Mouse (Mus musculus) right cerebral cortex, postnatal 10 days (tissue): ENCODE measurements around the gene Dlg2.

Experiments
- DNase-seq, 2 experiments: peaks; one replicate each; pipeline ENCODE4 v3.0.0; 2021; ENCODE audit warnings: low spot score in 2 of 2

Gene Dlg2

GRCm38 (mm10) chr7:91724397-91724796, 1247.9 kb downstream of the Dlg2 start:
- DNase-seq = no peak

GRCm38 (mm10) chr7:91740748-91741147, 1264.3 kb downstream of the Dlg2 start:
- DNase-seq = no peak

DNA sequence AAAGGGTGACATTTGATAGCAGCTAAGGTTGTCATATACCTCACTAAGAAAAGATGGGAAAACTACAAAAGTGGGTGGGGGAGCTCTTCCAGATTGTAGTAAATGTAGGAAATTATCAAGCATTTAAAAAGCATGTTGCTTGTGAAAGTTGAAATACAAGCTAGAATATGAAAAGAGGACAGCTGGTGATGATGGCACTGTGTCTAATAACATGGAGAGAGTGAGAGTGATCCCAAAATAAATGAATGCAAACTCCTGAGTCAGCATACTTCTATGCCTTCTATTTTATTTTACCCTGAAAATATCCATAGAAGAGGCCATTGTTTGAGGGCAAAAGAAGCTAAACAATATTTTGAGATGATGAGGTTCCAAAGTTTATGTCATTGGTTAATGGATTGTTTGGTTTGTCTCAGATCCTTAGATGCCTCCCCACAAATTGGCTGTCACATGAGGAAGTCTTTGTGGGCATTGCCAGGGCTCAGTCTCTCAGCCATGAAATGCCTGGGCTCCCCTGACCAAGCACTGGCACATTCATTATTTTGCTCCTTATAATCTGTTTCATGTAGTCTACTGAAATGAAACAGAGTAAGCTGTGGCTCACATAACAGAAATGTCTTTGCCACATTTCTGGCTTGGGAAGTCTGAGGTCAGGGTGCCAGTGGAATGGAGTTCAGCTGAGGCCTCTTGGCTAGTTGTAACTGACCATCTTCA, 1276.8 kb downstream of the Dlg2 start:
- no peak for DNase-seq

- no peak for DNase-seq
These were observed 1291.2 kb downstream of the Dlg2 start for GRCm38 (mm10) chr7:91767648-91768047.

- no peak for DNase-seq
These were observed 1302.2 kb downstream of the Dlg2 start for GRCm38 (mm10) chr7:91778673-91779072.

- no peak for DNase-seq
These were observed 1308.1 kb downstream of the Dlg2 start for GRCm38 (mm10) chr7:91784617-91785016.

GRCm38 (mm10) chr7:91785445-91785844, 1309.0 kb downstream of the Dlg2 start:
- DNase-seq = no peak

GRCm38 (mm10) chr7:91785871-91786270, 1309.4 kb downstream of the Dlg2 start:
- DNase-seq = no peak

DNA sequence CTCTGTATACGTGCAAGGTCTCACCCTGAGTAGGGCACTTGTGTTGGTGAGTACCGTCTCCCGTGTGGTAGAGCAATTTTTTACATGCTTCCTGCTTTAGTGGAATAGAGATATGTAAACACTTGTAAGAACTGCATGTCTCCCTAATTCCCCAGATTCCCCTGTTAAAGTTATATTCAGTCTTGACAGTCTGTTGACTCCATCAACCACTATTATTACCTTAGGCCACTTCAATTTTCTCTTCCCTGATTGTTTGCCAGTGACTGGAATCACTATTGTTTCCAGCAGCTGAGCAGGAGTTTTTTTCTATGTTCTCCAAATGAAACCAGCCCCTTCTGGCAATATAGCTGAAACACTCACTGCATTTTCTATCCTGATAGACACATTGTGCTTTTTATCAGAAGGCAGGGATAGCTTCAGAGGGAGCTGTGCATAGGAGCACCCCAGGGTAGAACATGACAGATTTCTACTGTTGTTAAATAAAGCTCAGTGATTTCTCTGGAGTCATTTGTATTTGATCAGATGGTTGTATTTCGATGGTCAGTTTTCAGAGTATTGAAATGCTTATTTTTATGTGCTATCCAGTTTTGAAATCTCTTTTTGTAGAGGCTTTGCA, 1314.6 kb downstream of the Dlg2 start:
- DNase-seq = no peak

DNA sequence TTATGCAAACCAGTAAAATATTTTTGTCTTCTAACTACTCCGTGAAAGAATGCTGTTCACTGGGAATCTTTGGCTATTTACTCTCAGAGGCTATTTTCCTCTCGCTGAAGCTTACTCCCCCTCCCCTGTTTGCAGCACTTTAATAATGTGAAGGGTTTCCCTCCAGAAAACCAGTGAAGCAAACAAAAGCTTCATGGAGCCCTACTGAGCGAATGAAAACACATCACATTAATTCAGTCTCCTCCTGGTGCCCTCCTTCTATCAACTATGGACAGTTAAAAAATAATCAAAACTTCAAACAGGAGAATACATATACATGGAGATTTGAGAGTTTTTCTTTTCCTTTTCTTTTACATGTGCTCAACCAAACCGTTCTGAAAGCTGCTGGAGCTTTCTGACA, 1330.2 kb downstream of the Dlg2 start:
- DNase-seq = no peak

- no peak for DNase-seq
These were observed 1334.3 kb downstream of the Dlg2 start for GRCm38 (mm10) chr7:91810774-91811173.

GRCm38 (mm10) chr7:91818004-91818403, 1341.5 kb downstream of the Dlg2 start:
- DNase-seq = no peak

- DNase-seq = no peak
These were observed 1355.7 kb downstream of the Dlg2 start for GRCm38 (mm10) chr7:91832207-91832606.

- DNase-seq = no peak
These were observed 1369.3 kb downstream of the Dlg2 start for GRCm38 (mm10) chr7:91845723-91846122.

DNA sequence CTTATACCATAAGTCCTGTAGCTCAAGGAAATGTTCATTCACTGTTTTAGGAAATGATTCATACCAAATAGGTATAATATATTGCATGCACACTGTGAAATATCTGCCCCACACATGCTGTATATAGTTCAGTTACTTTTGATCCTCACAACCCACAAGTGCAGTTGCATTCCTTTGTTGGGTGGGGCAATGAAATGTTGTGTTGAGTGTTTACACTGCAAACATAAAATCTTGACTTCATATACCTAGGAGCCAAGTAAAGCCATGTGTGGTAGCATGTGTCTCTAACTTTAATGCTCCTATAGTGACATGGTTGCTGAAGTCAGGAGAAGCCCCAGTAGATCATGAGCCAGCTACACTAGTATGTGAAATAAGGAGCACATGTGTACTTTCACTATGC, 1372.9 kb downstream of the Dlg2 start:
- DNase-seq = no peak

- DNase-seq = no peak
These were observed 1377.2 kb downstream of the Dlg2 start for GRCm38 (mm10) chr7:91853653-91854052.

- DNase-seq = no peak
These were observed 1380.5 kb downstream of the Dlg2 start for GRCm38 (mm10) chr7:91856931-91857330.

DNA sequence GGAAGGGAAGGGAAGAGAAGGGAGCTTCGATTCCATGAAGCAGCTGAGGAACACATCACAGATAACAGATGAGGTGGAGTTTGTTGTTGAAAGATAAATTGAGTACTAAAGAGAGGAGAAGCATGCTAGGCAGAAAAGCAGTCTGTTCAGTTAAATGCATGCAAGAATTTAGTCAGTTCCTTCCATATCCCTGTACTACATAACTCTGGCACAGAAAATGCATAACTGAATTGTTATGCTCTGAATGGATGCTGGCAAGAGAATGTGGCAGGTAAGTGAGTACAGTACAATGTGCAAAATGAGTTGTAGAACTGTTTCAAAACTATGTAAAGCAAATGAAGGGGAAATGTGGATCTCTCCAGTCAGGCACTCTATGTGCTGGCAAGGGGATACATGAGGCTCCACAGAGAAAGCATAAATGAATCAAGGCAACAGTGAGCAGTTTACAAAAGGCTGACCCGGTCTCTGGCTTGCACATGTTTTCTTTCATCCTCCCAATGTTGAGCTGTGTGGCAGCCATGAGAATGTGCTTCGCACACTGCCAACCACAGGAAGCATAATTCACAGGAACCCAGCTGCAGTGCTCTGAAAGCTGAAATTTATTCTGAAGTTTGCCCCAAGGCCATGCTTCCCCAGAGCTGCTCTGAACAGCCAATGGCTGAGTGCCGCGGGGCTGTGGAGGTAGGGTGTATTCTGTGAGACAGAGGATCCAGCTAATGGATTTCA, 1386.5 kb downstream of the Dlg2 start:
- peak; percentile 28 to 41 for DNase-seq

- DNase-seq = no peak
These were observed 1392.4 kb downstream of the Dlg2 start for GRCm38 (mm10) chr7:91868919-91869318.

- DNase-seq = no peak
These were observed 1400.4 kb downstream of the Dlg2 start for GRCm38 (mm10) chr7:91876831-91877230.

DNA sequence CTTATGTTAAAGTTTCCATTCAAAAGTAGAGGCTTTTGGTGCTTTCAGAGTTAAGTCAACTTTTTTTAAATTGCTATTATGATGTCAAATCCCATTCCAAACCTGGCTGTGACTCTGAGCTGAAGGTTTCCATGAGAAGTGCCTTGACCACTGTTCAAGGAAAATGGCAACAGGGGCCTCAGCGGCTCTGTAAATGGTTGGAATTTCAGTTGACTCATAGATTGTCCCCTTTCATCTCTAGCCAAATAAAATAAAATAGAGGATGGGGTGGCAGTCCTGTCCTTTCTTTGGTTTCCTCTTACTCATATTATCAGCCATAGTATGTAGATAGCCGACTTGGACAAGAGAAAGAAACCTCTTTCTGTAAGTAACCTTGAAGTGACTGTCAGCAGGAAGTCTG, 1401.3 kb downstream of the Dlg2 start:
- DNase-seq = no peak

- DNase-seq = no peak
These were observed 1409.9 kb downstream of the Dlg2 start for GRCm38 (mm10) chr7:91886336-91886735.

DNA sequence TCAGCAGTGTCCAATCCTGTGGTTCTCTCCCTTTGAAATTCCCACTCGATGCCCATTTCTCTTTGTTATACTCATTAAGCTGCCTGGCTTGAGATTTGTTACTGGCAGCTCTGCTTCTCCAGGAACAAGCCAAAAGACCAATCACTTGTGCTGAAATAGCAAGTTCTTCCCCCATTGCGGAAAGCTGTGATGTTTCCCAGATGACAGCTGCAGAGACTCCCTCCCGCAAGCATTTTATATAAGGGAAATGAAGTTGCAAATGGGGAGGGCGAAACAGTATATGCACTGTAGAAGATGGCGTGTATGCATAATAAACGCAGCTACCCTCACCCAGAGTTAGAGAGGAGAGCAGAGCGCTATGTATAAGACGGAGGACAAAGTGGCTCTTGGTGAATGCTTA, 1417.5 kb downstream of the Dlg2 start:
- peak; percentile 28 to 46 for DNase-seq
